Mouse (Mus musculus) myocyte (in vitro differentiated cells): Measurements from ENCODE around the gene Zfp239.

ENCODE experiments used
- CEBPB ChIP-seq: IDR thresholded peaks from 2 replicates; pipeline ENCODE4 v1.6.1; 2011; ENCODE audit warnings: mild to moderate bottlenecking, moderate library complexity; ENCODE audit not compliant: poor library complexity, insufficient read depth, severe bottlenecking
- E2F4 ChIP-seq: IDR thresholded peaks from one replicate; pipeline ENCODE4 v1.6.1; 2011; ENCODE audit warnings: mild to moderate bottlenecking, control low read depth, moderate library complexity; ENCODE audit not compliant: insufficient read depth
- MAX ChIP-seq: IDR thresholded peaks from one replicate; pipeline ENCODE4 v1.6.1; 2011; ENCODE audit warnings: low read depth, mild to moderate bottlenecking, control low read depth
- POLR2A ChIP-seq: IDR thresholded peaks from one replicate; pipeline ENCODE4 v1.6.1; 2011; ENCODE audit warnings: low read depth, mild to moderate bottlenecking, control low read depth, moderate library complexity; ENCODE audit not compliant: insufficient read length
- POLR2AphosphoS2 ChIP-seq: IDR thresholded peaks from one replicate; pipeline ENCODE4 v1.6.1; 2011; ENCODE audit warnings: low read depth, control low read depth; ENCODE audit not compliant: insufficient read length
- REST ChIP-seq: IDR thresholded peaks from one replicate; pipeline ENCODE4 v1.6.1; 2011; ENCODE audit warnings: mild to moderate bottlenecking, control low read depth, moderate library complexity; ENCODE audit not compliant: insufficient read depth, insufficient read length
- SRF ChIP-seq: IDR thresholded peaks from one replicate; pipeline ENCODE4 v1.6.1; 2011; ENCODE audit warnings: low read depth; ENCODE audit not compliant: control insufficient read depth, insufficient read length
- TCF12 ChIP-seq: IDR thresholded peaks from one replicate; pipeline ENCODE4 v1.6.1; 2011; ENCODE audit warnings: mild to moderate bottlenecking, control low read depth; ENCODE audit not compliant: poor library complexity, insufficient read depth, severe bottlenecking
- TCF3 ChIP-seq: IDR thresholded peaks from one replicate; pipeline ENCODE4 v1.6.1; 2011; ENCODE audit warnings: low read depth, control low read depth; ENCODE audit not compliant: insufficient read length

- TF ChIP-seq SRF (no peak), POLR2A (no peak), TCF12 (no peak), MAX (no peak), TCF3 (no peak), CEBPB (no peak), POLR2AphosphoS2 (no peak), E2F4 (no peak), REST (no peak)
Measured at GRCm38 (mm10) chr6:117907979-117908355, 46.1 kb downstream of the Zfp239 start.
